Mouse (Mus musculus) embryonic facial prominence, embryonic 13.5 days (tissue): ENCODE results near the gene 1810065E05Rik. TPM values are rescaled to one million over a fixed set of nuclear protein-coding genes. Genes with fewer than 3 reads are reported as not detected.

ENCODE experiments used
- ATAC-seq: fragments of 200-750 bp; cut with Nextera tagmentation; 2 replicates; pipeline ENCODE4 v1.8.0; 2017; ENCODE audit warnings: low read depth; ENCODE audit not compliant: insufficient number of reproducible peaks, insufficient read depth, low FRiP score, low TSS enrichment
- H3K27ac ChIP-seq: fragments of 300-500 bp; sonication (generic); 2 replicates; pipeline ENCODE4 v1.5.1; 2015; ENCODE audit warnings: moderate library complexity, mild to moderate bottlenecking, inconsistent platforms
- H3K27me3 ChIP-seq: fragments of 300-500 bp; sonication (generic); 2 replicates; pipeline ENCODE4 v1.6.1; 2015; ENCODE audit warnings: mild to moderate bottlenecking, inconsistent platforms
- H3K36me3 ChIP-seq: fragments of 300-500 bp; sonication (generic); 2 replicates; pipeline ENCODE4 v1.6.1; 2015; ENCODE audit warnings: mild to moderate bottlenecking, inconsistent platforms
- H3K4me1 ChIP-seq: fragments of 300-500 bp; sonication (generic); 2 replicates; pipeline ENCODE4 v1.6.1; 2015; ENCODE audit warnings: inconsistent platforms
- H3K4me2 ChIP-seq: fragments of 300-500 bp; sonication (generic); 2 replicates; pipeline ENCODE4 v1.6.1; 2015; ENCODE audit warnings: moderate library complexity, mild to moderate bottlenecking, inconsistent platforms
- H3K4me3 ChIP-seq: fragments of 300-500 bp; sonication (generic); 2 replicates; pipeline ENCODE4 v1.5.1; 2015; ENCODE audit warnings: mild to moderate bottlenecking, inconsistent platforms
- H3K9ac ChIP-seq: fragments of 300-500 bp; sonication (generic); 2 replicates; pipeline ENCODE4 v1.6.1; 2015; ENCODE audit warnings: mild to moderate bottlenecking, inconsistent platforms
- H3K9me3 ChIP-seq: fragments of 300-500 bp; sonication (generic); 2 replicates; pipeline ENCODE4 v1.6.1; 2016; ENCODE audit warnings: inconsistent platforms
- WGBS: fragments of 180-500 bp; shearing (Covaris S2); methylation state at CpG from one replicate; pipeline ENCODE4 v1.1.7; 2015; ENCODE audit warnings: mixed read lengths; 5-methylcytosine and 5-hydroxymethylcytosine counted together
- polyA plus RNA-seq: library from polyadenylated mRNA; unstranded; fragments of >200 nt; fragmentation: Nextera tagmentation; extraction: Ambion mirVana; gene quantifications from 2 replicates; pipeline ENCODE4 v1.2.1, GENCODE M21; 2015

Gene 1810065E05Rik
- polyA plus RNA-seq: not detected in 2 replicates

DNA sequence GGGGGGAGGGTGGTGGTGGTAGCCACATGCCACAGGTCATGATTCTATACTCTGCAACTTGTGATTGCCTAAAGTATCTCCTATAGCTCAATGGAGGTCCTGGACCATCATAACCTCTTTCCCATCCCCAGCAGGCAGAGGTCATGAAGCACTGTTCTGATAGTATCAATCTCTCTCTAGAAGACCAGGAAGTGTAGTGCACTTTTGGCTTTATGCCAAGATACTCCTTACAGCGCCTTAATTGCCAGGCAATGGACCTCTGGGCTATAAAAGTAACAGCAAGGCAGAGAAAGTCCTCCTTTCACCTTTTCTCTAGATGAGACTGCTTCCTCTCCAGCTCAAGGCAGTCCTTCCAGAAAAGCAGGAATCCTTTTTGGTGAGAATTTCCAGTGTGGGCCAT is at the start of gene 1810065E05Rik:
TSS of gene 1810065E05Rik (plus strand) at position 297 of the 400 bp plus-strand sequence.
- no peaks in the 10 kb centered on the region for H3K36me3 ChIP-seq
- H3K4me2 ChIP-seq: no peak within 1 kb of the TSS
- no peak within 1 kb of the TSS for H3K9ac ChIP-seq
- no peak for ATAC-seq
- no peaks in the 10 kb centered on the region for H3K27me3 ChIP-seq
- no peaks in the 10 kb centered on the region for H3K9me3 ChIP-seq
- WGBS: 71% methylated on average over 1 of the region's 1 CpGs
- no peak within 1 kb of the TSS for H3K4me3 ChIP-seq
- H3K27ac ChIP-seq: no peak within 1 kb of the TSS
- H3K4me1 ChIP-seq: no peaks in the 10 kb centered on the region

DNA sequence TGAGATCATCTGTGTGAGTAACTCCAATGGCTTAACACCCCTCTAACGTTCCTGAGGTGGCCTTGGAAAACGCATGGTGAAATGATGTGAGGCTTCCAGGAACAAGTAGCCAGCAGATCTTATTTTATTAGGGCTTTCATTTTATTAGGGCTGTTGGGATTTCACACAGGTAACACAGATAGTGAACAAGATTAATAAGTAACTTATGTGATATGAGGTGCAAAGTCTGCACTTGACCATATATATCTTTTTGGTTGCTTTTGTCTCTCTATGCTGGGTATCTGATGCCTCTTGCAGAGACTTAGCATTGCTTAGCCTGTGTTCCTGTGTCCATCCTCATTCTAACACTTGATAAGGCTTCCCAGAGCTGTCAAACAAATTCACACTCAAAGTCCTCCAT is 43.6 kb upstream of the 1810065E05Rik start:
- H3K4me1 ChIP-seq: no peaks in the 10 kb centered on the region
- WGBS: 90% methylated on average over 2 of the region's 2 CpGs
- H3K9me3 ChIP-seq: no peaks in the 10 kb centered on the region
- no peaks in the 10 kb centered on the region for H3K36me3 ChIP-seq
- H3K27ac ChIP-seq: no peak overlapping the region
- H3K9ac ChIP-seq: no peak overlapping the region
- H3K4me3 ChIP-seq: no peak overlapping the region
- no peak for ATAC-seq
- H3K27me3 ChIP-seq: no peaks in the 10 kb centered on the region
- H3K4me2 ChIP-seq: no peak overlapping the region

DNA sequence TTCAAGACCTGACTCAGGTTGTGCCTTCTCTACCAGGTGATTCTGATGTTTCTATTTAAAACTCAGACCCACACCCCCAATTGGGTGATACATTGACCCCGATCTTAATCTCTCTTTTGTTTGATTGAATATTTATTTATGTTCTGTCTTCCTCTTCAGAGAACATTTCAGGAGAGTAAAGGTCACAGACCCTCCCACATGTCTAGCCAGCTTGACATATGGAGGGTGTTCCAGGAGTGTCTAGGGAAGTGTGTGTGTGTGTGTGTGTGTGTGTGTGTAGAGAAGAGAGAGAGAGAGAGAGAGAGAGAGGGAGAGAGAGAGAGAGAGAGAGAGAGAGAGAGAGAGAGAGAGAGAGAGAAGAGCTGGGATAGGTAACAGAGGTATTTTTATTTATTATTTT is 43.2 kb upstream of the 1810065E05Rik start:
- no peaks in the 10 kb centered on the region for H3K9me3 ChIP-seq
- no peak overlapping the region for H3K9ac ChIP-seq
- no peak overlapping the region for H3K4me2 ChIP-seq
- H3K27ac ChIP-seq: no peak overlapping the region
- no peaks in the 10 kb centered on the region for H3K27me3 ChIP-seq
- 75% methylated on average over 1 of the region's 1 CpGs for WGBS
- H3K36me3 ChIP-seq: no peaks in the 10 kb centered on the region
- no peak for ATAC-seq
- no peaks in the 10 kb centered on the region for H3K4me1 ChIP-seq
- H3K4me3 ChIP-seq: no peak overlapping the region

DNA sequence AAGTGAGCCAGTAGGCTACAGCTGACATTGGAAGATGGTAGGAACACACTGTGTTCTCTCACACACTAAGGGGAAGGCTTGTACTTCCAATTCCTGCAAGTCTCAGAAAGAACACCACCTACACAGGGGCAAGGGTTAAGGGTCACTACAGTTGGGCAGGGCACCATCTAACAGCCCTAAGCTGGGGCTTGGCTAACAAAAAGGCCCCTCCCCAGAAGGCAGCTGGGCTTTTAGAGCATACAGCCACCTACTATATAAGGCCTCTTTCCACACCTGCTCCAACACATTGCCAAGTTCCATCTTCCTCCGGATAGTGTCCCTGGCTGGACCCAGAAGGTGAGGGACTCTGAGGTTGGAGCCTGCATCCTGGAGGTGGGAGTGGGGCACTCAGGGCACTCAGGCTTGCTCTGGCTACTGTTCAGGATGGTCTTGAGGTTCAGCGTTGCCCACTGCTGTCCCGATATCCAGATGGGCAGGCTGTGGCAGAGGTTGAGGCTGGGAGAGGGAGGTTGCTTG is 42.1 kb upstream of the 1810065E05Rik start, which contains the start of gene Lypd8:
TSS of gene Lypd8 (plus strand) at position 281 of the 516 bp plus-strand sequence.
- WGBS: 87% methylated on average over 3 of the region's 3 CpGs
- Histone ChIP-seq H3K27ac (no peak within 1 kb of the TSS), H3K27me3 (no peaks in the 10 kb centered on the region), H3K9ac (no peak within 1 kb of the TSS), H3K4me1 (no peaks in the 10 kb centered on the region), H3K9me3 (no peaks in the 10 kb centered on the region), H3K4me3 (no peak within 1 kb of the TSS), H3K4me2 (no peak within 1 kb of the TSS), H3K36me3 (no peaks in the 10 kb centered on the region)
- ATAC-seq: no peak

DNA sequence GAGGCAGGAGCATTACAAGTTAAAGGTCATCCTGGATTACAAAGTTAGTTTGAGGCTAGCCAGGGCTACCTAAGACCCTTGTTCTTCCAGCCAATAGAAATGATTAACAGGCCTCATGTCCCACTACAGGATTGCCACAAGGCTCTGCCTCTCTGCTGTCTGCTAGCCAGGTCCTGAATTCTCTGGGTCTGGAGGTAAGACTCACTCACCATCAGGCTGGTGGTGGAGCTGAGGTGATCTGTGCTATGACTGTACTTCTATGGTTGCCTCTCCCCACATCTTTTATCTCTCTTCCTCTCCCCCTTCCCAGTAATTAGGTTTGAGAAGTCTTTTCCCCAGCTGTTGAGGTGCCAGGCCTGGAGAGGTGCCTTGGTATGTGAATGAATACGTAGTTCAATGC is 41.4 kb upstream of the 1810065E05Rik start:
- no peak overlapping the region for H3K4me2 ChIP-seq
- no peak overlapping the region for H3K9ac ChIP-seq
- H3K27me3 ChIP-seq: no peaks in the 10 kb centered on the region
- H3K4me1 ChIP-seq: no peaks in the 10 kb centered on the region
- 83% methylated on average over 1 of the region's 1 CpGs for WGBS
- H3K27ac ChIP-seq: no peak overlapping the region
- no peaks in the 10 kb centered on the region for H3K36me3 ChIP-seq
- no peaks in the 10 kb centered on the region for H3K9me3 ChIP-seq
- no peak overlapping the region for H3K4me3 ChIP-seq
- ATAC-seq: no peak

DNA sequence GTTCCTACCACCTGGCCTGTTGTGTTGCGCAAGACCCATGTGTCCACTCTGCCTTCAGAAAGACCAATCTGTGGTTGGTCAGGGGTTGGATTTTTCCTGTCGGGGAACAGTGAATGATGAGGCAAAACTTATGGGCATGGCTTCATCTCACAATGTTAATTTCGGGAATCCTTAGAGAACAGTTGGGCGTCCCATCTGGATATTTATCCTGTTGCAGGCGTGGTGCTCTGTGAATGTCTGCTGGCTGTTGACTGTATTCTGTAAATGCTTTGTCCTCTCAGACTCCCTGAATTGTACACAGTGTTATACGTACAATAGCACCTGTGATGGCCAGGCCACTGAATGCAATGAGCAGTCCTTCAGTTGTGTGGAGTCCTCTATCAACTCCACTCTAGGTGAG is 38.4 kb upstream of the 1810065E05Rik start:
- H3K27ac ChIP-seq: no peak overlapping the region
- no peak overlapping the region for H3K4me3 ChIP-seq
- H3K36me3 ChIP-seq: no peaks in the 10 kb centered on the region
- no peak overlapping the region for H3K4me2 ChIP-seq
- no peaks in the 10 kb centered on the region for H3K9me3 ChIP-seq
- WGBS: 92% methylated on average over 6 of the region's 6 CpGs
- H3K27me3 ChIP-seq: no peaks in the 10 kb centered on the region
- H3K9ac ChIP-seq: no peak overlapping the region
- no peaks in the 10 kb centered on the region for H3K4me1 ChIP-seq
- no peak for ATAC-seq

DNA sequence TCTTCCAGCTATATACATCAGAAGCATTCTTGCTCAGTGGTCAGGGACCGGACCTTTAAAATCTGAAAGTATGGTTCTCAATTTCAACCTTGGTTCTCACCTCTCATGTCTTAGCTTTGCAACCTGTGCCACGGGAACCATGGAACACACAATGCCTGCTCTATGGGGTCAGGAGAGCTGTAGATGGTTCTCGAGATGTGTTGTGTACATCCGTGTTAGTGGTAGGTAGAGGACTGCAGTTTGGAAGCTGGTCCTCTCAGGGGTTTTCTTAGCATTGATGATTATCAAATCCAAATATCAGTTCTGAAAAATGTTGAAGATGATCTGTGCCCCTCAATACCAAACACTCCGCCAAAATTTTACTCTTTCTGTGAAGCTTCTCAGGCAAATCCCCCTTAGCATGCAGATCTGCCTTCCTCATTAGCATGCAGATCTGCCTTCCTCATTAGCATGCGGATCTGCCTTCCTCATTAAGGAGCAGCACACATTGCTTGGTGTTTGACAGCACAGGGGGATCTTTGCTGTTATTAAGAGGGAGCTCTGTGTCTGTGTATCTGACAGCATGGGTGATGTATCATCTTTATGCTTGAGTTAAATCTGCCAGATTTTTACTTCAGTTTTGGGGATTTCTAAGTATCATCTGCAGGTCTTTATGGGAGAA is 20.8 kb upstream of the 1810065E05Rik start:
- Histone ChIP-seq H3K4me3 (no peak overlapping the region), H3K4me2 (no peak overlapping the region), H3K27me3 (no peaks in the 10 kb centered on the region), H3K36me3 (no peaks in the 10 kb centered on the region), H3K9me3 (no peaks in the 10 kb centered on the region), H3K4me1 (no peaks in the 10 kb centered on the region), H3K9ac (no peak overlapping the region), H3K27ac (no peak overlapping the region)
- 55% methylated on average over 6 of the region's 6 CpGs for WGBS
- ATAC-seq: no peak

DNA sequence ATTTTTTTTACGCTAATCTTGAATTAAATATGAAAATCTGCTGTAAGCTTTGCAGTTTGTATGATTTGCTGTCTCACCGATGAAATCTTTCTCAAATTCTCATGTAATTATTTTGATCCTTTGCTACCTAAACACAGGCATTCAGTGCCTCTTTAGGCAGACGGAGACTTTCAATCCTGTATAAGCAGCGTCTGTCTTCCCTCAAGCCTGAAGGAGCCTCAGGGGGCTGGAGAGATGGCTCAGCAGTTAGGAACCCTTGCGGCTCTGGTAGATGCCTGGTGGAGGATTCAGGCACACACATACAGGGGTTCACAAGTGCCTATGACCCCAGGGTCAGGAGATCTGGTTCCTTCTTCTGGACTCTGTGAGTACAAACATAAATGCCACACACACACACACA is 20.3 kb upstream of the 1810065E05Rik start:
- WGBS: 44% methylated on average over 5 of the region's 5 CpGs
- H3K27ac ChIP-seq: no peak overlapping the region
- no peak overlapping the region for H3K4me2 ChIP-seq
- no peak overlapping the region for H3K9ac ChIP-seq
- no peak overlapping the region for H3K4me3 ChIP-seq
- no peaks in the 10 kb centered on the region for H3K9me3 ChIP-seq
- ATAC-seq: no peak
- H3K36me3 ChIP-seq: no peaks in the 10 kb centered on the region
- H3K4me1 ChIP-seq: no peaks in the 10 kb centered on the region
- H3K27me3 ChIP-seq: no peaks in the 10 kb centered on the region

DNA sequence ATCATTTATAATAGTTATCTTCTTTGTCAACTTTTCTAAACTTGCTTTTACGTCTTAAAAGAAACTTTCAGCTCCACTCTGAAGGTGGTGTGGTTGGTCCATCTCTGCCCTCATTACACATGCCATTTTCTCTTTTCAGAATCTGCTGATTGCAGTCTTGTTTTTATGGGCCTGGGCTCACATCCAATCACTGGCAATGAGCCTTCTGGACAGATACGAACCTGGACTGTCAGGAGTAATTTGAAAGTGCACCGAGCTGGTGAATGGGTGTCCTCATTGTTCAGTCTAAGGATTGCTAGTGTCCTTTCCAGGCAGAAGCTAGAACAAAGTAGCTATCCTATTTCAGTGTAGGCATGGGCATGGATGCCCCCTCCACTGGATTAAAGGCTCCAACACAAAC is 12.8 kb upstream of the 1810065E05Rik start:
- no peaks in the 10 kb centered on the region for H3K27me3 ChIP-seq
- no peak overlapping the region for H3K4me2 ChIP-seq
- ATAC-seq: no peak
- H3K9ac ChIP-seq: no peak overlapping the region
- no peaks in the 10 kb centered on the region for H3K9me3 ChIP-seq
- WGBS: 74% methylated on average over 3 of the region's 3 CpGs
- no peaks in the 10 kb centered on the region for H3K36me3 ChIP-seq
- no peak overlapping the region for H3K4me3 ChIP-seq
- H3K4me1 ChIP-seq: no peaks in the 10 kb centered on the region
- no peak overlapping the region for H3K27ac ChIP-seq

DNA sequence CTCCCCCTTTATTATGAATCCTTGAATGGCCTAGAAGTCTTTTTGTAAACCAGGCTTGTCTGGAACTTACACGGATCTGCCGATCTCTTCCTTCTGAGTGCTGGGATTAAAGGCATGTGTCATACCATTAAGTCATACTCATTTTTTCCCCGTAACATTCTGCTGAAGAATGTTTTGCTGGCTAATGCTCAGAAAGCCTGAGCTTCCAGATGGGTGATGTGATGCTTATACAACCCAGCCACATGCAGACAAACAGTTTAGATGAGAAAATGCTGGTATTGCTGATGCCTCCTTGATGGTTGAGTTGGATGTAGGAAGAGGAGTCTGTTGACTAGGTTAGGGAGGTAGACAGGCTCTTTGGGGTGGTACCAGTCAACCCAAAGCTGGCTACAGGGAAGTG is 2.6 kb upstream of the 1810065E05Rik start:
- H3K4me1 ChIP-seq: no peaks in the 10 kb centered on the region
- no peak overlapping the region for H3K27ac ChIP-seq
- H3K27me3 ChIP-seq: no peaks in the 10 kb centered on the region
- H3K4me3 ChIP-seq: no peak overlapping the region
- no peak for ATAC-seq
- no peak overlapping the region for H3K4me2 ChIP-seq
- H3K9ac ChIP-seq: no peak overlapping the region
- WGBS: 74% methylated on average over 3 of the region's 3 CpGs
- no peaks in the 10 kb centered on the region for H3K36me3 ChIP-seq
- no peaks in the 10 kb centered on the region for H3K9me3 ChIP-seq

DNA sequence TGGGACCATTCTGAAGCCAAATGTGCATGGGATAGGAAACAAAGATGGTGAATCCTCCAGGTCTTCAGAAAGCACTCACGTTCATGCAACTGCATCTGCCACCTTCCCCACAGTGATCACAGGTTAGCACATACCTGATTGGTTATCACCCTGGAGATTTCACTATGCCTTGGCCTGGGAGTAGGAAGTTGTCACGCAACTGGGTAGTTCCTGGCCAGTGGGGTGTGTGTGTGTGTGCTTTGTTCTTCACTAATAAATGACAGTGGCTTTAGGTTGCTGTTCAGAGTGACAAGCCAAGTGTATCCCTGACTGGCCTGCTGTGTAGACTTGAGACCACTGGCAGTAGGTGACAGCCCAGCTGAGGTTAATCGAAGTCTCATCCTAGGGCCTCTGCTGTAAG is 11.3 kb downstream of the 1810065E05Rik start, which contains the start of gene Gm12253:
TSS of gene Gm12253 (plus strand) at position 301 of the 400 bp plus-strand sequence.
- Histone ChIP-seq H3K4me1 (peaks cover 13% of the 10 kb centered on the region), H3K9me3 (no peaks in the 10 kb centered on the region), H3K36me3 (no peaks in the 10 kb centered on the region), H3K4me3 (no peak within 1 kb of the TSS), H3K27me3 (no peaks in the 10 kb centered on the region), H3K27ac (no peak within 1 kb of the TSS), H3K9ac (no peak within 1 kb of the TSS), H3K4me2 (no peak within 1 kb of the TSS)
- WGBS: 83% methylated on average over 3 of the region's 3 CpGs
- no peak for ATAC-seq

DNA sequence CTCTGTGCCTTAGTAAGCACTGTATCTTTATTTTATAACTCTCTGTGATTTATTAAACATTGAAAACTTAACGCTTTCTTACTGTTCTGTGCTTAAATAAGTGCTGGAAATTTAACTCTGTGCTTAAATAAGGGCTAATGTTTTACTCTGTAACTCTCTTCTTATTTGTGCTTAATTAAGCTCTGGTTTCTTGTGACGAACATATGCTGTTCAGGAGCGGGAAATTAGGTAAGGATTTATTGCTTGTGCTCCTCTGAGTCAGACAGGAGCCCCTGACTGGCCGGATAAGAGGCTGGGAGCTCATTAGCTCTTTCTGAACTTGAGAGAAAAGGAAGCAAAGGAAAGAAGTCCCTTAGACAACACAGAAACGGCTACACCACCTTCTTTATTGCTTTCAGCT is 17.0 kb downstream of the 1810065E05Rik start:
- H3K9ac ChIP-seq: no peak overlapping the region
- no peaks in the 10 kb centered on the region for H3K36me3 ChIP-seq
- no peaks in the 10 kb centered on the region for H3K4me1 ChIP-seq
- H3K4me3 ChIP-seq: no peak overlapping the region
- H3K27me3 ChIP-seq: no peaks in the 10 kb centered on the region
- H3K27ac ChIP-seq: no peak overlapping the region
- no peak for ATAC-seq
- H3K4me2 ChIP-seq: no peak overlapping the region
- H3K9me3 ChIP-seq: no peaks in the 10 kb centered on the region
- 39% methylated on average over 5 of the region's 5 CpGs for WGBS
